Mouse (Mus musculus) spleen, adult 2 months (tissue): ENCODE data around the gene Slfn9.
"Not testable (repeated sequence)": the region's sequence is repeated elsewhere in the genome, so short reads cannot be mapped to it uniquely, and the experiment has no call there.

ENCODE experiments used
- CTCF ChIP-seq: fragments of 200-500 bp; IDR thresholded peaks from 2 replicates; pipeline ENCODE4 v1.5.1; 2011; ENCODE audit warnings: mild to moderate bottlenecking, inconsistent platforms; ENCODE audit not compliant: insufficient read depth, insufficient read length, insufficient replicate concordance; ENCODE audit errors: extremely low read depth
- POLR2A ChIP-seq: fragments of 200-500 bp; IDR thresholded peaks from 2 replicates; pipeline ENCODE4 v1.6.1; 2011; ENCODE audit warnings: low read depth, low read length, inconsistent platforms

DNA sequence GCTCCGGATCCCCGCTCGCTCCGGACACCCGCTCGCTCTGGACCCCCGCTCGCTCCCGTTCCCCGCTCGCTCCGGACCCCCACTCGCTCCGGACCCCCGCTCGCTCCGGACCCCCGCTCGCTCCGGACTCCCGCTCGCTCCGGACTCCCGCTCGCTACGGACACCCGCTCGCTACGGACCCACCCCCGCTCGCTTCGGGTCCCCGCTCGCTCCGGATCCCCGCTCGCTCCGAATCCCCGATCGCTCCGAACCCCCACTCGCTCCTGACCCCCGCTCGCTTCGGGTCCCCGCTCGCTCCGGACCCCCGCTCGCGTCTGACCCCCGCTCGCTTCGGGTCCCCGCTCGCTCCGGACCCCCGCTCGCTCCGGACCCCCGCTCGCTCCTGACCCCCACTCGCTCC lies 60.5 kb downstream of the Slfn9 start:
- TF ChIP-seq CTCF, POLR2A: not testable (repeated sequence)
